Mouse (Mus musculus) heart, postnatal 25 days (tissue): ENCODE measurements around the gene Arl8b. TPM values are rescaled to one million over a fixed set of nuclear protein-coding genes. Genes with fewer than 3 reads are reported as not detected.

ENCODE experiments used
- DNase-seq: peaks from one replicate; pipeline ENCODE4 v3.0.0; 2022; ENCODE audit warnings: low spot score
- intact Hi-C: fragments of 180-260 bp; cut with DNase I; formaldehyde crosslinking; loops from one replicate; pipeline ENCODE4 v1.15.1; 2025
- total RNA-seq, 2 experiments: library from RNA; stranded (reverse); gene quantifications; 2 replicates each; pipeline ENCODE4 v1.2.3; 2021

Gene Arl8b
- total RNA-seq, result 10 to 100 TPM; 86.9 to 92.9 TPM

GRCm38 (mm10) chr6:108782526-108783183, at the start of gene Arl8b:
Arl8b (plus strand) TSS chr6:108783099.
- DNase-seq, result peak; percentile 87
- intact Hi-C loops, result loop anchor here (2.0 kb wide), 1 partner anchor 46 kb away; the partner anchor contains the start of gene Edem1

GRCm38 (mm10) chr6:108735910-108736750, 46.8 kb upstream of the Arl8b start:
- intact Hi-C loops, result loop anchor here (1.0 kb wide), 1 partner anchor 319 kb away; no protein-coding TSS in a partner anchor
- DNase-seq, result no peak

- DNase-seq, result no peak
Observed at GRCm38 (mm10) chr6:108738463-108739203, 44.3 kb upstream of the Arl8b start.

GRCm38 (mm10) chr6:108740579-108740978, 42.3 kb upstream of the Arl8b start:
- intact Hi-C loops, result no loop called here
- DNase-seq, result no peak

More at GRCm38 (mm10) chr6:108738463-108739203, 44.3 kb upstream of the Arl8b start:
- intact Hi-C loops, result no loop called here

GRCm38 (mm10) chr6:108743730-108744129, 39.2 kb upstream of the Arl8b start:
- no peak for DNase-seq
- intact Hi-C loops, result no loop called here

GRCm38 (mm10) chr6:108751324-108751723, 31.6 kb upstream of the Arl8b start:
- DNase-seq, result no peak
- intact Hi-C loops, result no loop called here

GRCm38 (mm10) chr6:108752395-108752794, 30.5 kb upstream of the Arl8b start:
- DNase-seq, result no peak
- intact Hi-C loops, result no loop called here

- DNase-seq, result no peak
- intact Hi-C loops, result no loop called here
Observed at GRCm38 (mm10) chr6:108753536-108753935, 29.4 kb upstream of the Arl8b start.

- intact Hi-C loops, result no loop called here
Observed at GRCm38 (mm10) chr6:108754376-108754775, 28.5 kb upstream of the Arl8b start.

GRCm38 (mm10) chr6:108755936-108756335, 27.0 kb upstream of the Arl8b start:
- no peak for DNase-seq
- intact Hi-C loops, result no loop called here

More at GRCm38 (mm10) chr6:108754376-108754775, 28.5 kb upstream of the Arl8b start:
- no peak for DNase-seq

GRCm38 (mm10) chr6:108758997-108759697, 23.8 kb upstream of the Arl8b start:
- intact Hi-C loops, result no loop called here
- DNase-seq, result no peak

- intact Hi-C loops, result no loop called here
- DNase-seq, result no peak
Observed at GRCm38 (mm10) chr6:108759698-108760039, 23.2 kb upstream of the Arl8b start.

GRCm38 (mm10) chr6:108770880-108771279, 12.0 kb upstream of the Arl8b start:
- no peak for DNase-seq
- intact Hi-C loops, result no loop called here

- peak; percentile 16 for DNase-seq
- intact Hi-C loops, result no loop called here
Observed at GRCm38 (mm10) chr6:108772913-108773312, 10.0 kb upstream of the Arl8b start.

- no peak for DNase-seq
- intact Hi-C loops, result no loop called here
Observed at GRCm38 (mm10) chr6:108773480-108773879, 9.4 kb upstream of the Arl8b start.

- intact Hi-C loops, result no loop called here
- DNase-seq, result no peak
Observed at GRCm38 (mm10) chr6:108776274-108776673, 6.6 kb upstream of the Arl8b start.

- no peak for DNase-seq
- intact Hi-C loops, result no loop called here
Observed at GRCm38 (mm10) chr6:108777560-108778287, 5.2 kb upstream of the Arl8b start.

- DNase-seq, result no peak
- intact Hi-C loops, result no loop called here
Observed at GRCm38 (mm10) chr6:108778399-108778798, 4.5 kb upstream of the Arl8b start.

- intact Hi-C loops, result loop anchor here (2.0 kb wide), 1 partner anchor 47 kb away; the partner anchor contains the start of gene Edem1
- DNase-seq, result no peak
Observed at GRCm38 (mm10) chr6:108781865-108782264, 1.0 kb upstream of the Arl8b start.
